Mouse (Mus musculus): ENCODE measurements around the gene Plcl1. TPM values are rescaled to one million over a fixed set of nuclear protein-coding genes. Genes with fewer than 3 reads are reported as not detected.

Plcl1 gene
- polyA plus RNA-seq, 1 experiment from 2014 or later: 0.10 TPM

GRCm38 (mm10) chr1:55665828-55666673 is 260.3 kb downstream of the Plcl1 start:
- 43% methylated on average over 11 of the region's 11 CpGs for WGBS (ENCODE audit: insufficient replicate concordance)
- H3K36me3 ChIP-seq (replicated peaks): no peaks in the 10 kb centered on the region
- no peak for ATAC-seq (ENCODE audit: insufficient read depth)

DNA sequence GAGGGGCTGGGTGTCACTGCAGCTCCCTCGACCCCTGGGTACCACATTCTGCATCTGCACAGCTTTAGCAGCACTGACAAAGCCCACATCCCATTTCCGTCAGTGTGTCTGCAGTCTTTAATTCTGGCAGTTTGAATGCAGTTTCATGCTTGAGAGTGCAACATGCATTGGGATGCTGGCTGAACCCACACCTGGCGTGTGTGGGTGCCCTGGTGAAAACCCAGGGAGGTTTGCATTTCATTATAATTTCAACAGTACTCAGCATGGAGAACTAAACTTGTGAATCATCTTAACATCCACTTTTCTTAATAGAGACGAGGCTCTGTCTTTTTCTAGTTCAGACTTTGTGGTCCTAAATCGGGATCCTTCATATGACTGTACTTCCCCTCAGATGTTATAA is 261.1 kb downstream of the Plcl1 start:
- 47% methylated on average over 5 of the region's 5 CpGs for WGBS (ENCODE audit: insufficient replicate concordance)
- ATAC-seq (ENCODE audit: insufficient read depth): no peak
- Histone ChIP-seq H3K27ac (replicated peaks) (no peak overlapping the region), H3K27me3 (no peaks in the 10 kb centered on the region), H3K4me1 (replicated peaks) (no peaks in the 10 kb centered on the region), H3K9me3 (replicated peaks) (no peaks in the 10 kb centered on the region), H3K9ac (no peak overlapping the region), H3K4me3 (replicated peaks) (no peak overlapping the region), H3K4me2 (no peak overlapping the region), H3K36me3 (replicated peaks) (no peaks in the 10 kb centered on the region)

More at GRCm38 (mm10) chr1:55665828-55666673, 260.3 kb downstream of the Plcl1 start:
- H3K4me3 ChIP-seq (replicated peaks): no peak overlapping the region
- H3K4me1 ChIP-seq (replicated peaks): no peaks in the 10 kb centered on the region
- H3K9me3 ChIP-seq (replicated peaks): no peaks in the 10 kb centered on the region
- no peaks in the 10 kb centered on the region for H3K27me3 ChIP-seq
- H3K4me2 ChIP-seq: no peak overlapping the region
- no peak overlapping the region for H3K27ac ChIP-seq (replicated peaks)
- no peak overlapping the region for H3K9ac ChIP-seq

- no peaks in the 10 kb centered on the region for H3K4me1 ChIP-seq (replicated peaks)
- no peaks in the 10 kb centered on the region for H3K27me3 ChIP-seq
- H3K4me2 ChIP-seq: no peak overlapping the region
- H3K9ac ChIP-seq: no peak overlapping the region
- no peaks in the 10 kb centered on the region for H3K9me3 ChIP-seq (replicated peaks)
- H3K4me3 ChIP-seq (replicated peaks): no peak overlapping the region
- 47% methylated on average over 4 of the region's 4 CpGs for WGBS (ENCODE audit: insufficient replicate concordance)
- ATAC-seq (ENCODE audit: insufficient read depth): no peak
- H3K36me3 ChIP-seq (replicated peaks): no peaks in the 10 kb centered on the region
- no peak overlapping the region for H3K27ac ChIP-seq (replicated peaks)
These were observed 263.0 kb downstream of the Plcl1 start for GRCm38 (mm10) chr1:55668622-55669237.

DNA sequence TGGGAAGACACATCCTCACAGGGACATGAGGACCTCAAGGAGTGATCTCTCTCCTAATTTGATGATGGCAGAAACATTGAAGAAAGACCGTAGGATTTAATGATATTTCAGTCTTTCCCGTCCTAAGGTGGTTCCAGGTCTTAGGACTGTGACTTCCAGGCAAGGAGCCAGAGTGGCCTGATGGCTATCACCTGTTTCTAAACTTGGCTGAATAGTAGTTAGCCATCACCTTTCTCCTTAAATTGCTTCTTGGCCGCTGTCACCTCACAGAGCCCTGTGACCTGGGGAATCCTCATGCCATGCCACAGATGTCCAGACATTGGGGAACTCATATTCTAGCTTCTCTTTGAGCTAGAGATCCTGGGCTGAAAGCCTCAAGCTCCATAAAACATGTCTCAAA is 277.0 kb downstream of the Plcl1 start:
- no peak for ATAC-seq (ENCODE audit: insufficient read depth)
- Histone ChIP-seq H3K36me3 (replicated peaks) (no peaks in the 10 kb centered on the region), H3K9ac (no peak overlapping the region), H3K27ac (replicated peaks) (no peak overlapping the region), H3K4me1 (replicated peaks) (no peaks in the 10 kb centered on the region), H3K27me3 (no peaks in the 10 kb centered on the region), H3K4me2 (no peak overlapping the region), H3K9me3 (replicated peaks) (no peaks in the 10 kb centered on the region), H3K4me3 (replicated peaks) (no peak overlapping the region)
- WGBS (ENCODE audit: insufficient replicate concordance): 68% methylated on average over 3 of the region's 3 CpGs

DNA sequence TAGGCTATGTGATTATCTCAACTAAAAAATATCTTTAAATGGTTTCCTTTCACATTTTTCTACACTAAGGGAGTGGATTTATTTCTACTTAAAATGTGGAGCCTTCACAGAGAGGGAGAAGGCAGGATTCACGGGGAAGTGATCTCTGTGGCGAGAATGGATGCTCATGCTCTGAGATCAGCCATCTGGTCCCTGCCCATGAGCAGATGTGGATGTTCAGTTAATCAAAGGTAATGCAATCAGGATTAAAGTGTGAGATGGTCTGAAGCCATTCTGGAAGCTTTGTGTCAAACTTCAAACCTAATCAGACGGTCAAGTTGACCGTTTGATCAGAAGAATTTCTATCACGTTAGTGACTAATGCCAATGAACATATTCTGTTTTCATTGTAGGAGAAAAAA is 280.5 kb downstream of the Plcl1 start:
- ATAC-seq (ENCODE audit: insufficient read depth): no peak
- H3K9me3 ChIP-seq (replicated peaks): no peaks in the 10 kb centered on the region
- no peak overlapping the region for H3K4me2 ChIP-seq
- no peaks in the 10 kb centered on the region for H3K4me1 ChIP-seq (replicated peaks)
- H3K4me3 ChIP-seq (replicated peaks): no peak overlapping the region
- no peak overlapping the region for H3K27ac ChIP-seq (replicated peaks)
- no peaks in the 10 kb centered on the region for H3K36me3 ChIP-seq (replicated peaks)
- no peaks in the 10 kb centered on the region for H3K27me3 ChIP-seq
- WGBS (ENCODE audit: insufficient replicate concordance): 72% methylated on average over 5 of the region's 5 CpGs
- no peak overlapping the region for H3K9ac ChIP-seq

DNA sequence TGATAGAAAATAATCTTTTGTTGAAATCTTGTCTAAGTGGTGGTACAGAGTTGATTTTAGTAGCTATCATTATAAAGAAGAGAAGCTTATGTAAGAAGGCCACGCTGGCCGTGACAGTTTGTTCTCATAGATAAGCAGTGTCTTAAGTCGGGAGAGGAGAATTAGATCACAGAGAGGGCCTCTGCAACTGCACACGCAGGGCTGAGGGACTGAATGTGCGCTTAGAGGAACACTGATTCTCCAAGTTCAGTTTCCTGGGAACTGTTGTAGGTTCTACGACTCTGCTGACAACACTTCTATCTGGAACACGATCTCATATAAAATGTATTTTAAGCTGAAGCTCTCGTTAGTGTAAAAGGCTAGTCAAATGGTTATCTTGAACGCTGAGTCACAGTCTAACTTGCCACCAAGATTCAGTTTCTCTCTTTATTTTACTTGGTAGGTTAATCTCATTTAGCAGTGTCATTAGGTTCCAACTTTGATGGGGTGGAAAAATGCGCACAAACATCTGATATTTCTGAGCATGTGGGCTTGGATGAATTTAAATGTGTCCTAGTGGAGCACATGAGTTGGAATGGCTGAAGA is 288.0 kb downstream of the Plcl1 start:
- Histone ChIP-seq H3K4me2 (no peak overlapping the region), H3K27ac (replicated peaks) (no peak overlapping the region), H3K36me3 (replicated peaks) (no peaks in the 10 kb centered on the region), H3K4me1 (replicated peaks) (no peaks in the 10 kb centered on the region), H3K9ac (no peak overlapping the region), H3K27me3 (no peaks in the 10 kb centered on the region), H3K9me3 (replicated peaks) (no peaks in the 10 kb centered on the region), H3K4me3 (replicated peaks) (no peak overlapping the region)
- ATAC-seq (ENCODE audit: insufficient read depth): no peak
- 41% methylated on average over 10 of the region's 10 CpGs for WGBS (ENCODE audit: insufficient replicate concordance)

DNA sequence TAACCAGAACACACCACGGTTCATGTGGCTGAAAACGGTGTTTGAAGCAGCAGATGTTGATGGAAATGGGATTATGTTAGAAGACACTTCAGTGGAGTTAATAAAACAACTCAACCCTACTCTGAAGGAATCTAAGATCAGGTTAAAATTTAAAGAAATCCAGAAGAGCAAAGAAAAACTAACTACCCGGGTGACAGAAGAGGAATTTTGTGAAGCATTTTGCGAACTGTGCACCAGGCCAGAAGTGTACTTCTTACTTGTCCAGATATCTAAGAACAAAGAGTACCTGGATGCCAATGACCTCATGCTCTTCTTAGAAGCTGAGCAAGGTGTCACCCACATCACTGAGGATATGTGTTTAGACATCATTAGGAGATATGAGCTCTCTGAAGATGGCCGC is 290.5 kb downstream of the Plcl1 start:
- H3K9me3 ChIP-seq (replicated peaks): no peaks in the 10 kb centered on the region
- H3K27me3 ChIP-seq: no peaks in the 10 kb centered on the region
- no peaks in the 10 kb centered on the region for H3K4me1 ChIP-seq (replicated peaks)
- H3K36me3 ChIP-seq (replicated peaks): no peaks in the 10 kb centered on the region
- no peak overlapping the region for H3K27ac ChIP-seq (replicated peaks)
- no peak overlapping the region for H3K9ac ChIP-seq
- 72% methylated on average over 5 of the region's 5 CpGs for WGBS (ENCODE audit: insufficient replicate concordance)
- H3K4me2 ChIP-seq: no peak overlapping the region
- H3K4me3 ChIP-seq (replicated peaks): no peak overlapping the region
- ATAC-seq (ENCODE audit: insufficient read depth): no peak

GRCm38 (mm10) chr1:55699393-55699970 is 293.8 kb downstream of the Plcl1 start:
- Histone ChIP-seq H3K27ac (replicated peaks) (no peak overlapping the region), H3K36me3 (replicated peaks) (no peaks in the 10 kb centered on the region), H3K4me1 (replicated peaks) (no peaks in the 10 kb centered on the region), H3K4me3 (replicated peaks) (no peak overlapping the region), H3K9ac (no peak overlapping the region), H3K27me3 (no peaks in the 10 kb centered on the region), H3K9me3 (replicated peaks) (no peaks in the 10 kb centered on the region), H3K4me2 (no peak overlapping the region)
- no peak for ATAC-seq (ENCODE audit: insufficient read depth)
- 52% methylated on average over 3 of the region's 3 CpGs for WGBS (ENCODE audit: insufficient replicate concordance)

- Histone ChIP-seq H3K4me2 (no peak overlapping the region), H3K9me3 (replicated peaks) (no peaks in the 10 kb centered on the region), H3K9ac (no peak overlapping the region), H3K27me3 (no peaks in the 10 kb centered on the region), H3K4me1 (replicated peaks) (no peaks in the 10 kb centered on the region), H3K4me3 (replicated peaks) (no peak overlapping the region), H3K27ac (replicated peaks) (no peak overlapping the region), H3K36me3 (replicated peaks) (no peaks in the 10 kb centered on the region)
- no peak for ATAC-seq (ENCODE audit: insufficient read depth)
- WGBS (ENCODE audit: insufficient replicate concordance): 73% methylated on average over 1 of the region's 1 CpGs
These were observed 294.3 kb downstream of the Plcl1 start for GRCm38 (mm10) chr1:55700016-55700415.

DNA sequence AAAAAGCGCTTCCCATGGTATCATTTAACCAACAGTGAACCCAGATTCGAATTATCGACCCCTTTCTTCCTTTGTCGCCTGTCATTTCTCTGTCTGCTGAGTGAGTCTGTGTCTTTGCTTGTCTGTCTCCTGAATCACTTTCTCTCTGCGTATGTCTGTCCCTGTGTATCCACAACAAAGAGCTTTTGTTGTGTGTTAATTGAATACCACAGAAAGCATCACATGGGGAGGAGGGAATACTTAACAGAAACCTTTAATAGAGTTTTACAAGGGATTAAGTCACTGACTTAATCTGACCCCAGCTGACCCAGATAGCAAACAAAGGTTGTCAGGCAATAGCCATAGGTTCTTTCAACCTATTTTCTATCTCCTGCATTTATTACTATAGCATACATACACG is 295.0 kb downstream of the Plcl1 start:
- no peaks in the 10 kb centered on the region for H3K9me3 ChIP-seq (replicated peaks)
- H3K27ac ChIP-seq (replicated peaks): no peak overlapping the region
- no peak overlapping the region for H3K4me3 ChIP-seq (replicated peaks)
- no peak overlapping the region for H3K4me2 ChIP-seq
- WGBS (ENCODE audit: insufficient replicate concordance): 65% methylated on average over 6 of the region's 6 CpGs
- no peaks in the 10 kb centered on the region for H3K4me1 ChIP-seq (replicated peaks)
- H3K27me3 ChIP-seq: no peaks in the 10 kb centered on the region
- ATAC-seq (ENCODE audit: insufficient read depth): no peak
- no peaks in the 10 kb centered on the region for H3K36me3 ChIP-seq (replicated peaks)
- H3K9ac ChIP-seq: no peak overlapping the region

DNA sequence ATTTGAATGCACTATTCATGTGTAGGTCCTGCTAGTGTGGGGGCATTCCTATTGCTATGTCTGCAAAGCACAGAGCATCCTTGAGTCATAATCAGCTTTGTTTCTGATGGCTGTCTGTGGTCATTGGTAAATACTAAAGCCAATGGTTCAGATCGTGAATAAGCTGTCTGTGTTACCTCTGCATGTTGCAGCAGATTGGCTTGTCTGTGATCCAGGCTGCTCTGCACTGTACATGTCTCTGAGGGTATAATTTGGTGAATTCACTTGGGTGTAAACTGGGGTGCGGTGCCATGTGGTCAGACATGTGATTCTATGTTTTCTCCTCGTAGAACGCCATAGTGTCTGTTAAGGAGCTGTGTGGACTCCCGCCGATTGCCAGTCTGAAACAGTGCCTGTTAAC is 295.9 kb downstream of the Plcl1 start:
- 69% methylated on average over 6 of the region's 6 CpGs for WGBS (ENCODE audit: insufficient replicate concordance)
- no peaks in the 10 kb centered on the region for H3K36me3 ChIP-seq (replicated peaks)
- H3K9ac ChIP-seq: no peak overlapping the region
- ATAC-seq (ENCODE audit: insufficient read depth): no peak
- H3K4me3 ChIP-seq (replicated peaks): no peak overlapping the region
- H3K4me2 ChIP-seq: no peak overlapping the region
- H3K4me1 ChIP-seq (replicated peaks): no peaks in the 10 kb centered on the region
- no peaks in the 10 kb centered on the region for H3K27me3 ChIP-seq
- H3K27ac ChIP-seq (replicated peaks): no peak overlapping the region
- H3K9me3 ChIP-seq (replicated peaks): no peaks in the 10 kb centered on the region
